Mouse (Mus musculus) liver, embryonic 16.5 days (tissue): ENCODE data around the gene Crb3. TPM values are rescaled to one million over a fixed set of nuclear protein-coding genes. Genes with fewer than 3 reads are reported as not detected.
"Not testable (repeated sequence)": the region's sequence is repeated elsewhere in the genome, so short reads cannot be mapped to it uniquely, and the experiment has no call there.

Experiments used
- ATAC-seq: fragments of 200-750 bp; cut with Nextera tagmentation; 2 replicates; pipeline ENCODE4 v1.8.0; 2017; ENCODE audit warnings: low read depth, mild to moderate bottlenecking, moderate number of reproducible peaks, moderate library complexity
- H3K27ac ChIP-seq: fragments of 300-500 bp; sonication (generic); 2 replicates; pipeline ENCODE4 v1.5.1; 2014; ENCODE audit warnings: mild to moderate bottlenecking, low read length
- H3K27me3 ChIP-seq: fragments of 300-500 bp; sonication (generic); 2 replicates; pipeline ENCODE4 v1.6.1; 2014; ENCODE audit warnings: low read depth, low read length, mixed read lengths; ENCODE audit not compliant: control insufficient read depth, insufficient read depth
- H3K36me3 ChIP-seq: fragments of 300-500 bp; sonication (generic); 2 replicates; pipeline ENCODE4 v1.6.1; 2014; ENCODE audit warnings: mild to moderate bottlenecking; ENCODE audit not compliant: control insufficient read depth, insufficient read depth
- H3K4me1 ChIP-seq: fragments of 300-500 bp; sonication (generic); 2 replicates; pipeline ENCODE4 v1.6.1; 2014; ENCODE audit warnings: low read depth, low read length, mixed read lengths; ENCODE audit not compliant: control insufficient read depth
- H3K4me2 ChIP-seq: fragments of 300-500 bp; sonication (generic); 2 replicates; pipeline ENCODE4 v1.6.1; 2014; ENCODE audit warnings: low read depth, low read length, mixed read lengths
- H3K4me3 ChIP-seq: fragments of 300-500 bp; sonication (generic); 2 replicates; pipeline ENCODE4 v1.5.1; 2014; ENCODE audit warnings: low read depth, mild to moderate bottlenecking, low read length
- H3K9ac ChIP-seq: fragments of 300-500 bp; sonication (generic); 2 replicates; pipeline ENCODE4 v1.6.1; 2014; ENCODE audit warnings: low read depth, low read length
- H3K9me3 ChIP-seq: fragments of 300-500 bp; sonication (generic); replicated peaks from 2 replicates; pipeline ENCODE4 v1.6.1; 2016; ENCODE audit warnings: low read length; ENCODE audit not compliant: control insufficient read depth
- WGBS: fragments of 180-500 bp; shearing (Covaris S2); extraction: QIAGEN DNeasy Blood & Tissue Kit; methylation state at CpG from one replicate; pipeline ENCODE4 v1.1.7; 2014; ENCODE audit not compliant: insufficient replicate concordance; 5-methylcytosine and 5-hydroxymethylcytosine counted together
- polyA plus RNA-seq: library from polyadenylated mRNA; unstranded; fragments of >200 nt; fragmentation: Nextera tagmentation; extraction: Ambion mirVana; gene quantifications from 2 replicates; pipeline ENCODE4 v1.2.1, GENCODE M21; 2015

The Crb3 gene
- polyA plus RNA-seq, 1 experiment from 2014 or later, result 13.1 TPM

GRCm38 (mm10) chr17:57030931-57031660 lies 27.8 kb upstream of the Crb3 start, which contains the start of gene Khsrp:
Gene Khsrp (minus strand): TSS chr17:57031522.
- WGBS, result under 1% methylated on average over 86 of the region's 99 CpGs
- peaks cover 47% of the 10 kb centered on the region for H3K4me1 ChIP-seq

GRCm38 (mm10) chr17:57031661-57032420 lies 27.1 kb upstream of the Crb3 start:
- under 1% methylated on average over 38 of the region's 38 CpGs for WGBS
- peak overlapping the region; percentile 93 for H3K27ac ChIP-seq
- H3K36me3 ChIP-seq, result peaks cover 18% of the 10 kb centered on the region
- no peaks in the 10 kb centered on the region for H3K9me3 ChIP-seq
- peak overlapping the region; percentile 76 for H3K9ac ChIP-seq
- ATAC-seq, result peak; percentile 86
- peak overlapping the region; percentile 96 for H3K4me2 ChIP-seq
- H3K4me3 ChIP-seq, result peak overlapping the region; percentile 96
- H3K4me1 ChIP-seq, result peaks cover 44% of the 10 kb centered on the region
- H3K27me3 ChIP-seq, result no peaks in the 10 kb centered on the region

More at GRCm38 (mm10) chr17:57030931-57031660, 27.8 kb upstream of the Crb3 start, which contains the start of gene Khsrp:
- Histone ChIP-seq H3K9ac (peak within 1 kb of the TSS; percentile 99), H3K9me3 (no peaks in the 10 kb centered on the region), H3K27me3 (no peaks in the 10 kb centered on the region), H3K4me3 (peak within 1 kb of the TSS; percentile 96), H3K36me3 (peaks cover 25% of the 10 kb centered on the region), H3K4me2 (peak within 1 kb of the TSS; percentile 96), H3K27ac (peak within 1 kb of the TSS; percentile 94)
- ATAC-seq, result no peak

GRCm38 (mm10) chr17:57032854-57033253 lies 26.1 kb upstream of the Crb3 start:
- Histone ChIP-seq H3K4me1 (peaks cover 34% of the 10 kb centered on the region), H3K36me3 (peaks cover 9% of the 10 kb centered on the region), H3K4me3 (no peak overlapping the region), H3K4me2 (peak overlapping the region; percentile 96), H3K9ac (no peak overlapping the region; the same call in 1 of the 2 replicates), H3K9me3 (no peaks in the 10 kb centered on the region), H3K27me3 (no peaks in the 10 kb centered on the region), H3K27ac (no peak overlapping the region)
- WGBS, result 75% methylated on average over 4 of the region's 4 CpGs
- ATAC-seq, result no peak

- no peaks in the 10 kb centered on the region for H3K4me1 ChIP-seq
- no peak overlapping the region for H3K4me2 ChIP-seq
- ATAC-seq, result no peak
- peaks cover 6% of the 10 kb centered on the region; the same call in 1 of the 2 replicates for H3K27me3 ChIP-seq
- WGBS, result 34% methylated on average over 8 of the region's 8 CpGs
- H3K27ac ChIP-seq, result no peak overlapping the region
- H3K9ac ChIP-seq, result no peak overlapping the region
- no peak overlapping the region for H3K4me3 ChIP-seq
- no peaks in the 10 kb centered on the region for H3K36me3 ChIP-seq
- no peaks in the 10 kb centered on the region for H3K9me3 ChIP-seq
Observed at GRCm38 (mm10) chr17:57038978-57039377, 19.9 kb upstream of the Crb3 start.

GRCm38 (mm10) chr17:57041554-57041953 lies 17.4 kb upstream of the Crb3 start, which contains the start of gene Slc25a41:
Gene Slc25a41 (minus strand): TSS chr17:57041654.
- Histone ChIP-seq H3K36me3 (no peaks in the 10 kb centered on the region), H3K9me3 (no peaks in the 10 kb centered on the region), H3K27me3 (peaks cover 6% of the 10 kb centered on the region; the same call in 1 of the 2 replicates), H3K4me2 (no peak within 1 kb of the TSS), H3K4me1 (no peaks in the 10 kb centered on the region), H3K9ac (no peak within 1 kb of the TSS), H3K4me3 (no peak within 1 kb of the TSS), H3K27ac (no peak within 1 kb of the TSS)
- ATAC-seq, result no peak
- 54% methylated on average over 8 of the region's 8 CpGs for WGBS

- no peaks in the 10 kb centered on the region for H3K4me1 ChIP-seq
- H3K36me3 ChIP-seq, result peaks cover 3% of the 10 kb centered on the region
- H3K4me3 ChIP-seq, result no peak overlapping the region
- no peaks in the 10 kb centered on the region for H3K9me3 ChIP-seq
- WGBS, result 44% methylated on average over 5 of the region's 5 CpGs
- H3K27ac ChIP-seq, result no peak overlapping the region
- no peaks in the 10 kb centered on the region for H3K27me3 ChIP-seq
- no peak overlapping the region for H3K9ac ChIP-seq
- ATAC-seq, result no peak
- H3K4me2 ChIP-seq, result no peak overlapping the region
Observed at GRCm38 (mm10) chr17:57047406-57047805, 11.5 kb upstream of the Crb3 start.

- WGBS, result 52% methylated on average over 3 of the region's 3 CpGs
- no peak overlapping the region for H3K27ac ChIP-seq
- ATAC-seq, result no peak
- no peaks in the 10 kb centered on the region for H3K4me1 ChIP-seq
- H3K4me3 ChIP-seq, result no peak overlapping the region
- peaks cover 8% of the 10 kb centered on the region for H3K36me3 ChIP-seq
- no peak overlapping the region for H3K4me2 ChIP-seq
- H3K9me3 ChIP-seq, result no peaks in the 10 kb centered on the region
- H3K27me3 ChIP-seq, result no peaks in the 10 kb centered on the region
- H3K9ac ChIP-seq, result no peak overlapping the region
Observed at GRCm38 (mm10) chr17:57048816-57049215, 10.1 kb upstream of the Crb3 start.

- not testable (repeated sequence) for H3K27me3 ChIP-seq, H3K9me3 ChIP-seq, H3K4me3 ChIP-seq, H3K9ac ChIP-seq, H3K36me3 ChIP-seq, H3K27ac ChIP-seq, ATAC-seq, H3K4me2 ChIP-seq, H3K4me1 ChIP-seq
- WGBS, result 54% methylated on average over 4 of the region's 4 CpGs
Observed at GRCm38 (mm10) chr17:57051679-57052078, 7.2 kb upstream of the Crb3 start.

GRCm38 (mm10) chr17:57056246-57056645 lies 2.7 kb upstream of the Crb3 start:
- Histone ChIP-seq H3K27ac (peak overlapping the region; percentile 21; the same call in 1 of the 2 replicates), H3K36me3 (peaks cover 8% of the 10 kb centered on the region), H3K9ac (no peak overlapping the region), H3K4me1 (peaks cover 12% of the 10 kb centered on the region), H3K9me3 (no peaks in the 10 kb centered on the region), H3K4me3 (no peak overlapping the region), H3K4me2 (no peak overlapping the region), H3K27me3 (peaks cover 21% of the 10 kb centered on the region)
- peak; percentile 34 for ATAC-seq
- 48% methylated on average over 3 of the region's 3 CpGs for WGBS
